Mouse (Mus musculus) forebrain, embryonic 14.5 days (tissue): ENCODE measurements at regions not wholly inside any gene's neighbourhood (a gene's known extent, or its start where the extent isn't known, plus 50 kb on each side); places are given as distances from the start of the nearest gene placed in this dataset.
A peak's percentile ranks its signal among the peaks of the same experiment; 100 is the strongest.

ENCODE experiments used
- ATAC-seq: fragments of 200-750 bp; cut with Nextera tagmentation; 2 replicates; pipeline ENCODE4 v1.8.0; 2017; ENCODE audit warnings: mild to moderate bottlenecking, moderate library complexity
- DNase-seq: peaks from one replicate; pipeline ENCODE4 v3.0.0-alpha.2; 2015; ENCODE audit warnings: low spot score
- H3K27ac ChIP-seq: fragments of 300-500 bp; sonication (generic); 2 replicates; pipeline ENCODE4 v1.5.1; 2014; ENCODE audit warnings: low read depth, mild to moderate bottlenecking, control low read depth, low read length, moderate library complexity
- H3K27me3 ChIP-seq: fragments of 300-500 bp; sonication (generic); replicated peaks from 2 replicates; pipeline ENCODE4 v1.6.1; 2014; ENCODE audit warnings: low read length, control low read depth, mixed read lengths; ENCODE audit not compliant: control insufficient read depth, insufficient read depth
- H3K36me3 ChIP-seq: fragments of 300-500 bp; sonication (generic); 2 replicates; pipeline ENCODE4 v1.6.1; 2014; ENCODE audit warnings: low read length, control low read depth; ENCODE audit not compliant: control insufficient read depth, insufficient read depth
- H3K4me1 ChIP-seq: fragments of 300-500 bp; sonication (generic); 2 replicates; pipeline ENCODE4 v1.6.1; 2014; ENCODE audit warnings: antibody characterized with exemption, low read length, control low read depth; ENCODE audit not compliant: control insufficient read depth, insufficient read depth
- H3K4me2 ChIP-seq: fragments of 300-500 bp; sonication (generic); 2 replicates; pipeline ENCODE4 v1.6.1; 2014; ENCODE audit warnings: mild to moderate bottlenecking, control low read depth, low read length
- H3K4me3 ChIP-seq: fragments of 300-500 bp; sonication (generic); 2 replicates; pipeline ENCODE4 v1.5.1; 2014; ENCODE audit warnings: low read depth, low read length, control low read depth
- H3K9ac ChIP-seq: fragments of 300-500 bp; sonication (generic); 2 replicates; pipeline ENCODE4 v1.6.1; 2014; ENCODE audit warnings: mild to moderate bottlenecking, low read length, control low read depth, moderate library complexity
- H3K9me3 ChIP-seq: fragments of 300-500 bp; sonication (generic); replicated peaks from 2 replicates; pipeline ENCODE4 v1.6.1; 2016; ENCODE audit warnings: low read length, control low read depth, mixed read lengths; ENCODE audit not compliant: control insufficient read depth
- WGBS: fragments of 180-500 bp; shearing (Covaris S2); extraction: QIAGEN DNeasy Blood & Tissue Kit; methylation state at CpG from one replicate; pipeline ENCODE4 v1.1.7; 2014; 5-methylcytosine and 5-hydroxymethylcytosine counted together

- WGBS, result 12% methylated on average over 1 of the region's 1 CpGs
- no peak for DNase-seq
- Histone ChIP-seq H3K9me3 (no peaks in the 10 kb centered on the region), H3K36me3 (no peaks in the 10 kb centered on the region), H3K9ac (no peak overlapping the region), H3K4me3 (no peak overlapping the region), H3K27ac (peak overlapping the region; percentile 58), H3K4me2 (peak overlapping the region; percentile 20; the same call in 1 of the 2 replicates), H3K4me1 (peaks cover 3% of the 10 kb centered on the region; the same call in 1 of the 2 replicates), H3K27me3 (no peaks in the 10 kb centered on the region)
- ATAC-seq, result no peak; the same call in 1 of the 2 replicates
These were observed 65.0 kb downstream of the Dmac1 start for GRCm38 (mm10) chr4:75213176-75213476.

GRCm38 (mm10) chr4:75212396-75213175, 65.5 kb downstream of the Dmac1 start:
- Histone ChIP-seq H3K9ac (no peak overlapping the region), H3K4me1 (peaks cover 3% of the 10 kb centered on the region; the same call in 1 of the 2 replicates), H3K27ac (peak overlapping the region; percentile 58), H3K27me3 (no peaks in the 10 kb centered on the region), H3K9me3 (no peaks in the 10 kb centered on the region), H3K36me3 (no peaks in the 10 kb centered on the region), H3K4me3 (no peak overlapping the region), H3K4me2 (peak overlapping the region; percentile 20; the same call in 1 of the 2 replicates)
- ATAC-seq, result peak; percentile 99
- DNase-seq, result peak; percentile 94
